Mouse (Mus musculus): ENCODE results near the gene Tjp1. TPM values are rescaled to one million over a fixed set of nuclear protein-coding genes. Genes with fewer than 3 reads are reported as not detected.

Tjp1 gene
- 10 to 100 TPM; 16.4 to 20.4 (median 18.6) TPM for total RNA-seq (2022)

DNA sequence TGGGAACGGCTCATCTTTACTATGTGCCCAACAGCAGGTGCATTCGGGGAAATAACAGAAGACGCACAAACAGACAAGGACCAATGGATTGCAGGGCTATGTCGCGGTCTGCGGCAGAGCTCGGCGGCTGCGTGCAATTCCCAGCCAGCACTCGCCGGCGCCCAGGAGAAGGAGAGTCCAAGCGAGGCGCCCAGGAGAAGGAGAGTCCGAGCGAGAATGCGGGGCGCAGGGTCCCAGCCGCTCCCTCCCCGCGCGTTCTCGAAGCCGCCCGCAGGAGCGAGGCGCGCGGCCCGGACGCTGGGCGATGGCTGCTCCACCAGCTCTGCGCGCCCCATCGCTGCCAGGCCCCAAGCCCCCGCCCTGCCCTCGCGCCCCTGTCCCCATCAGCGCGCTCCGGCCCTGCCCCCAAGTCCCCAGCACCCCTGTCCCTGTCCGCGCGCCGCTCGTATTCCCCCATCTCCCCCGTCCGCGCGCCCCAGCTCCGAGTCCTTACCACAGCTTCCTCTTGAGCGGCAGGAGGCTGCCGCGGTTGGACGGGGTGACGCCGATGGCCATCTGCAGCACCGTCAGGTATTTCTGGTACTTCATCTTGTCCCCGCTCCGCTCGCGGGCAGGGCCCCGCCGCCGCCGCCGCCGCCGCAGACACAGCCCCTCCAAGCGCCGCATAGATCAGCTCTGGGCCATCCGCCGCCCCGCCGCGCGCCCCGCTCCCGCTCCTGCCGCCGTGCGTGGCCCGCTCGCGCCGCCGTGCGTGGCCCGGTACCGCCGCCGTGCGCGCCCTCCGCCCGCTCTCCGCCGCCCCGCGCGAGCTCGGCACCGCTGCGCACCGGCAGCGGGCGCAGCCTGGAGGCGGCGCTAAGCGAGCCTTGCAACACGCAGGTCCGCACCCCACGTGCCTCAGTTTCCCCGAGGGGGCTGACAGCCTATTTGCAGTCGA lies at the start of gene Tjp1:
Gene Tjp1 (minus strand): TSS at position 711 of the 937 bp plus-strand sequence.
- no peak for DNase-seq (ENCODE audit: low spot score in 2 of 2)

DNA sequence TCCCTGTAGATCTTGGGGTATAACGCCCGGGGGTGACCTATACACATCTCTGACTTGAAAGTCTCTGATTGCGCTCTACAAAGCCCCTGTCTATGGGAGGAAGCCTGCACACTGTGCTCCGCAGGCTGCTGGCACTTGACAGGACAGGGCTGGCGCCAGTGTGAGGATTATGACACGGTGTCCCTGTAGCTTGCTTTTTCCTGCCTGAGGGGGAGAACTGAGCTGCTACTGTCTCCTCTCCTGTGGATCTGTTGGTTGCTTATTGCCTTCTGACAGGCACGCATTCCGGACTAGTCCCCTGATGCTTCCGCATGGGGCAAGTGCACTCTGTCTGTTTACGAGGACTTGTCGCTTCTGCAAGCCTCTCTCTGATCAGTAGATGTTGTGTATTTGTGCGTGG lies 49.5 kb upstream of the Tjp1 start:
- no peak for DNase-seq (ENCODE audit: low spot score in 2 of 2)

DNA sequence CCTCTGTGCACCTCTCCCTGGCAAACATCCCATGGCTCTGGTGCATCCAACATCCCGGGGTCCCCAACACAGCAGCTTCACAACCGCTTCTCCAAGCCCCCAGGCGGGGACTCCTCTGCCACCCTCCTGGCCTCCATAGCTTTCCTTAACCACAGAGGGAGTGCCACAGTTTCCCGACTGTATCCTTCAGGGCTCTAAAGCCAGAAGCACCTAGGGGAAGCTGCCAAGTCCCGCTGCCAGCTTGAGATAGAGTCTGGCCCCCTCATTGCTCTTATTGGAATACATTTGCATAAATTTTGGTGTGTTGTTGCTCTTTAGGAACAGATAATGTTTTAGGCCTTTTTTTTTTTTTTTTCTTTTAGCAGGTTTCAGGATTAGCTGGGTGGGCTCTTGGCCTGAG lies 45.1 kb upstream of the Tjp1 start:
- no peak for DNase-seq (ENCODE audit: low spot score in 2 of 2)

GRCm38 (mm10) chr7:65570691-65571090 lies 43.1 kb upstream of the Tjp1 start:
- DNase-seq (ENCODE audit: low spot score in 2 of 2), result no peak

- DNase-seq (ENCODE audit: low spot score in 2 of 2), result no peak
Observed at GRCm38 (mm10) chr7:65555996-65556395, 28.4 kb upstream of the Tjp1 start.

GRCm38 (mm10) chr7:65545741-65546140 lies 18.2 kb upstream of the Tjp1 start:
- DNase-seq (ENCODE audit: low spot score in 2 of 2), result no peak

DNA sequence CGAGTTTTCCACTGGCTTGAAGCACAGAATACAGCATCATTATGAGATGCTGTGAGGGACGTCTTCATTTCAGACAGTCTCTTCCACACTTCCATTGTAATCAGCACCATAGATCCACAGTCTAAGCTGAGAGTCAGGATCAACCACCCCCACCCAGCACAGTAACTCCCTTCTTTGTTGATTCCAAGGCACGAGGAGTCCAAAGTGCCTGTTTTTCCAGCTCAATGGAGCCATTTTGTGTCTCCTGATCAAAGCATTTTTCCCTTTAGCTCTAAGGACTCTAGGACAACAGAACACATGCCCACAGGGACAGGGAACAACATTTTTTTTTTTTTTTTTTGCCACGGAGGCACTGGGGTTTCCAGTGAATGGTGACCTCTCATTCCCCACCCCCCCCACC lies 5.1 kb upstream of the Tjp1 start:
- DNase-seq (ENCODE audit: low spot score in 2 of 2), result no peak

DNA sequence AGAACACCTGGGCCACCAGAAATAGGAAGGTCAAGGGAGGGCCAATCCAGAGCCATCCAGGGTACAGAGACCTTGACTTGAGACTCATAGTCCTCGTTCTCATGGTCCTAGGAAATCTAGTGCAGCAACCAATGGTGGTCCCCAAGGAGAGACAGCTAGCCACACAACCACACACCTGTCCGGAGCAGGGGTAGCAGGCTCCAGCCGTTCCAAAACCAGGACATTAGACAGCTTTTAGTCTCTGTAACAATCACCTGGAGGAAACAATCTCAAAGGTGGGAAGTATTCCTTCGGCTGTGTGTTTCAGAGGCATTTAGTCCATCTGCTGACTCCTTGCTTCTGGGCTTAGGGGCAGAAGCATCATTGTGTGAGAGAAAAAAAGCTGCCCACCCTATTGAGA lies 4.5 kb downstream of the Tjp1 start:
- no peak for DNase-seq (ENCODE audit: low spot score in 2 of 2)

GRCm38 (mm10) chr7:65522490-65522889 lies 5.1 kb downstream of the Tjp1 start:
- DNase-seq (ENCODE audit: low spot score in 2 of 2), result no peak

GRCm38 (mm10) chr7:65520622-65521021 lies 7.0 kb downstream of the Tjp1 start:
- DNase-seq (ENCODE audit: low spot score in 2 of 2), result no peak

DNA sequence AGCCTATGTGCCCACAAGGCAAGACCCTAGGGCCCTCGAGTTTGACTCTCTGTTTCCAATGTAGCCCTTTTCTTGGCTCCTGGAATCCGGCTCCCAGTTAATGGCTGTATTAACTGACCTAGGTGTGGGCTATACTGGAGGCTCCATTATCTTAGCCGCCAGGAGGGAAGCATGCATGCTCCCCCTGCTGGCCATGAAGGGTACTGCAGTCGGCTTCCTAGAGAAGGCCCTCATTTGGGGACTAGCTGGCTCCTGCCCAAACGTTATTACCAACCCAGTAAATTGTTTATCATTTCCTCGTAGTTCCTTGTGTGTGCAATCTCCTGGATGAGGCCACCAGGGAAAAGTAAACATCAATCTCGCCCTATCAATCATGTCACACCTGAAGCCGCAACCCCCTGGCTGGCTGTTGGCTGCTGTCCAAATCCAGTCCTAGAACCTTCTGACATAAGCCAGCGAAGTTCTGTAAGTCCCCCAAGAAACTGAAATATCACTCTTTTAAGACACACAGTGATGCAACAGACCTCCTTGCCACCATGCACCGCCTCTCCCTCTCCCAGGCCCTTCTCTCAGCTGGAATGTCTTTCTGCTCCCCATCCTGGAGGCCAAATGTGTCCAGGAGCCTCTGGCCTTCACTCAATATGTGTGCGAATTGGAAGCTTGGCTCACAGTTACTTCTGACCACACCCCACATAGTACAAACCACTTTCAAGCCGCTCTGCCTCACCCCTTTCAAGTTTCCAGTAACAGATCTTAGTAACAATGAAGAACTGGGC lies 7.6 kb downstream of the Tjp1 start:
- peak; percentile 12 to 33 for DNase-seq (ENCODE audit: low spot score in 2 of 2)

DNA sequence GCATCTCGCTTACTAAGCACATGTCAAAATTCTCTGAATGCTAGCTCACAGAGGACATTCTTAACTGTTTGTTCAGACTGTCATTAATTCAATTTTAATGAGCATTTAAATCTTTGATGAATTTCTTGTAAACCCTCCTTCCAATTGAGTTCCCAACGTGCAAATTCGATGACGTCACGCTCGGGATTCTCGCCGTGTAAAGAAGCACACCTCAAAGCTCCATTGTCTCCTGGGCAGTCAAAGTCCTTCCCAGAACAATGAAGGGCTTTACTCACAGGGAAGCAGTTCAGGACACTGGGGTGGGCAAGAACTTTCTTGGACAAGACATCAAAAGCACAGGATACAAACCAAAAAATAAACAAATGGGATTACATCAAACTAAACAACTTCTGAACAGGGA lies 10.7 kb downstream of the Tjp1 start:
- DNase-seq (ENCODE audit: low spot score in 2 of 2), result no peak

DNA sequence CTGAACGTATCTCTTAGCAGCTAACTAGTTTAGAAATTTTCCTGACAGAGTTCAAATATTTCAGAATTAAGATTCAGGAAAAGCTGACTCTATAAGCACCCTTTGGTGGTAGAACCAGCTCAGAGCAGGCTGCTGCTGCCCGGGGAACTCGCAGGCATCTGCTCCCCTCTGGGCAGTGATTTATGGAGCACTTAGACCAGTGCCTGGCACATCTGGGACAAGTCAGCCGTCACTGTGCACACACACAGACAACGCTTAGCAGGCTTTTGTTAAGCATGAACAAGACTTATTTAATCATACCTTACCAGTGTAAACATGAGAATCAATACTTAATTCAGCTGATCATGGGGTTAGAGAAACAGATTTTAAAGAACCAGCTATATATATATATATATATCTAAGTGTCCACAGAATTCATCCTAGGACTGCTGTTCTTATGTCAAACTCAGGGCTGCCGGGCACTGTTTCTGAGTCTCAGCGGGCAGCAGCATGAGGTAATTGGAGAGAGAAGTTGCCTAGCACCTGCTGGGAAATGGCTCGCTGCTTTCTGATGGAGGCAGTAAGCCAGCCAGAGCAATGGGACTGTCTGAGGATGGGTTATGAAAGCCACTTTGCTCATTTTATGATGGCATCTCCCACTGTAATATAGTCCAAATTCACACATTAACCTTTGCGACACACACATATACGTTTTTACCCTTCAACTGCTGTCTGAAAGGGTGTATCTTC lies 14.0 kb downstream of the Tjp1 start:
- no peak for DNase-seq (ENCODE audit: low spot score in 2 of 2)

DNA sequence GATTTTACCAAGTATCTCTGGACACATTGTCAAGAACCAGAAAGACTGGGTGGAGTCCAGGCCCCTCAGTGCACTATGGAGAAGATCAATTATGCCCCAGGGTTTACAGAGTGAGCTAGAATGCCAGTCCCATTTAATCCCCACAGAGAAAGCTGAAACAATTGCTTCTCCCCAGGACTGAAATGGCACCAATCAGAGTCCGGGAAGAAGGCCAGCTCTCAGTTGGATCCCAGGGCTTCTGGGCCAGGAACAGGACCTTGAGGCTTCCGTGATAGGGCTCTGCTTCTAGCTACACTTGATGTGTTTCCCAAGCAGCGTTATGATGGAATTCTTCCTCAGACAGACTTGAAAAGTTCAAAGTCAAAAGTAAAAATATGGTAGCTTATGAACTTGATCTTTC lies 18.2 kb downstream of the Tjp1 start:
- no peak for DNase-seq (ENCODE audit: low spot score in 2 of 2)

DNA sequence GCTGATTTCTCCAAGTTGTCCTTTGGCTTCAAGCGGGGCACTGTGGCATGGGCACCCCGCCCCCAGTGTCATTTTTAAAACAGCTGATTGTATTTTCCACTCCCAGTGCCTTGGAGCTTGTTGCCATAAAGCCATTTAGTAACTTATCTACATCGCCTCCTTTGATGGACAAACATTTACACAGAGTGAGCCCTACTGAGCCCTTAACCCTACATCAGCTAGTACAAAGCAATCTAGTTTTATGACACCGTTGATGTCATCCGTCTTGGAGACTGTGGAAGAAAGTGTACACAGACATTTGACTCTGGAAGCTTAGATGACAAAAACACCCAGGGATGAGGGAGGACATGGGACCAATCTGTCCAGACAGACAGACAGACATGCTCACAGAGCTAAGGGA lies 20.2 kb downstream of the Tjp1 start:
- no peak for DNase-seq (ENCODE audit: low spot score in 2 of 2)

DNA sequence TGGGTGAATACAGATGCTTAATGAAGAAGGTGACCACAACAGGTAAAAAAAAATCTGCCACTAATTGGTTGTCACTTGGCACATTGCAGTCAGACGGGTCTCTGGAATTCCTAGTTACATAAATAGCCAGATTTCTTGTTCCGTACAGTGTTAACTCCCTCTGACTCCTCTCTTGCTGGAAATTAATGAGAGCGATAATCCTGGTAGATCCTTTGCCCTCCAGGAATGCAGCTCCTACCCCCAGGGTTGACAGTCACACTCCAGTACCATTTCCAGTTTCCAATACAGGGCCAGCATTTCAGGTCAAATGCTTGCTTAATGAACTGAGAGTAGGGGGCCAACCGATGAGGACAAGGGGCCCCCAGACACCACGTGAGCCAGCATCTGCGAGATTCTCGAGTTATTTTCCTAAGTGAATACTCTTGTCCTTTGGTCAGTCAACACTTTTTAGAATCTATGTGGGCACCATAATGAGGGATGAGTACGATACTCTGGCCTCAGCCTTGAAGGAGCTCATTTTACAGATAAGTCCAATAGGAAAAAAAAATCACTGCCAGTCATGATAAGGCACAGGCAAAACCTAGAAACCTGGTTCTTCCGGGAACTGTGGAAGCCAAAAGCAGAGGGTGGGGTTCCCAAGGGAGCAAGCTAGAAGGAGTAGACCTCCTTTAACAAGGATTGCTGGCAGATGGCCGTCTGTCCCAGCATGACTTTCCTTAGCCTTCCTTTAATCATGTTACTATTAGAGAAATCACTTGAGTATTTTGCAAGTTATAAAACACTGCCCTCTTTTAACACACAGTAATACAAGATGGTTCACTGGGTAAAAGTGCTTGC lies 24.9 kb downstream of the Tjp1 start:
- no peak for DNase-seq (ENCODE audit: low spot score in 2 of 2)

DNA sequence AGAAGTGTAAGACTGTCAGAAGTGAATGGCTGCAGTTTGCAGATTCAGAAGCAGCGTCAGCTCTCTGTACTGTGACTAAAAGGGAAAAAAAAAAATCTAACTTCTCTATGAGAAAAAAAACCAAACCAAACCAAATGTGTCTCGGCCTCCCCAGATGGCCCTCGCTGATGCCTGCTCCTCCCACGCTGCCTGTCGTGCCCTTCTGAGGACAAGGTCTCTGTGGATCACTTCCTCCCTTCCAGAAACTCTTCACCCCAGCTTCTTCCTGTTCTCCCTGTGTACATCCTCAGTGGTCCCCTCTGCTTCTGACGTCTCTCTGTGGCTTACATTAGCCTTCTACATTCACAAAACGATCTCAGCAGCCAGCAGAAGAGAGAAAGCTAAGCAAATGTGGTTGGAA lies 26.8 kb downstream of the Tjp1 start:
- DNase-seq (ENCODE audit: low spot score in 2 of 2), result no peak

DNA sequence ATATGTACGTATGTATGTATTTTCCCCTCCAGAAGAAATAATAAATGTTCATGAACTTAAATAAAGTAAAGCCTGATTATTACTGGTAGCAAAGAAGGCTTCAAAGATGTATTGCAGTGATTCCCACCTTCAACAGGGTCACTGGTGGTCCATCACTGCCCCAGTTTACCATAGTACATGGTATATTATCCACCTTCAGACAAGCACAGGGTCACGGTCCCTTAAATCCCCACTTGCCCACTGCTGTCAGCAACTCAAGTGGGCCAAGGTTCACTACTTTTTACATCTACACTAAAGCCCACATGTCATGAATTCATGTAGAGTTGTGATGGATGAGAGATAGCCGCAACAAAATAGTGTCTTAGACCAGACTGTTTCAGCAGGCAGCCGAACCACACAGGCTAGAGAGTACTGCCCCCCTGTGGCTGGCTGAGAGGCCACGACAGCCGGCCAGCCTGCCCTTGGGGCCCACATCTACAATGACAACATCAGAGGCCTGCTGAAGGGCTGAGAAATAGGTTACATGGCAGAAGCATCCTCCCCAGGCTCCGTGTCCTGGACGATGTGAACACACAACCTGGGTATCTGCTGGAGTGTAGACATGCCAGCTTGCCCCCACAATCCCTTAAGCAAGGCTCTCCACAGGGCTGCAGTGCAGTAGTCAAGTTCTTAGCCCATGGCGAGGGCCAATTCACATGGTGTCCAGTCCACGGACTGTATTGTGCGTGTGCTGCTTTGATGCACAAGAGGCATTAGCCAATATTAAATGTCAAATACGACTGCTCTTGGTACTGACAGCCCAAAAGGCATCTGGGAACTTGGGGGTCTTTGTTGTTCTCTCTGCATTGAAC lies 29.6 kb downstream of the Tjp1 start:
- peak; percentile 11 to 24 for DNase-seq (ENCODE audit: low spot score in 2 of 2)

DNA sequence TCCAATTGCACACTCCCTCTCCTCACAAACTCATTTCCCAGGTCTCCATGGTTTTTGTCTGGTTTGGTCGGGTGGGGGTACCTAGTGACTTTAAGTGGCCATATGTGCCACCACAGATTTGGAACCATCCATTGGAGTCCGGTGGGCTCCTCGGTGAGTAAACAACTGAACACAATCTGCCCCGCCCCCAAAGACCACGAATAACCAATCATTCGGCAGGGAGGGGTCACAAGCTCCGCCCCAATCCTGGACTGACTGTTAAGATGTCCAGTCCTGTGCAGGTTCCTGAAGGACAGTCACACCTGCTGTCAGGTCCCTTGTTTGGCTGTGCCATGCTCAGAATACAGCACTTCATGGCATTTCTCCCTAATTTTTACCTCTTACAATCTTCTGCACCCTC lies 37.1 kb downstream of the Tjp1 start:
- no peak for DNase-seq (ENCODE audit: low spot score in 2 of 2)

DNA sequence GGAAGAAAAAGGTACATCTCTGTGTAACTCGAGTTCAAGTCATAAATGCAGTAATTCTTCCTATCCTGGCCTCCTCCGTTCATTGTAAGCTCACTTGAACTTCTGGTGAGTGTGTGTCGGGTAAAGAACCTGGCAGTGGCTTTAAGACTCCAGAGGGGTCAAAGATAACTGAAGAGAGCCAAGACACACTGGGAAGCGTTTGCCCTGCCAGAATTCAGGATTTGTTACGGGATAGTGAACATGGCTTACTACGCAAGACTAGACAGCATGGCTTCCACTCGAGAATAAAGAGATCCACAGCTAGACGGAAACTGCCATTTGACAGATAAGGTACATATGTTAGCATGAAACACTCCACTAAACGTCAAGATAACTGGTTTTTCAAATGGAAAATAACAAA lies 37.8 kb downstream of the Tjp1 start:
- no peak for DNase-seq (ENCODE audit: low spot score in 2 of 2)
